Mouse (Mus musculus): Measurements from ENCODE around the gene Mapk8ip1. TPM values are rescaled to one million over a fixed set of nuclear protein-coding genes. Genes with fewer than 3 reads are reported as not detected.

Gene Mapk8ip1
- total RNA-seq, 2 experiments from 2014 or later = 345 to 351 TPM

- no peak for DNase-seq (ENCODE audit: low spot score in 2 of 2)
These were observed 53.9 kb downstream of the Mapk8ip1 start for GRCm38 (mm10) chr2:92347191-92347590.

- DNase-seq (ENCODE audit: low spot score in 2 of 2) = no peak
These were observed 58.6 kb downstream of the Mapk8ip1 start for GRCm38 (mm10) chr2:92342418-92342817.

Small RNAs within 50 kb of the gene (microRNA-seq; reads per million reads assigned to microRNA genes)
- gene Mir7000 = 4.0 to 8.5 reads per million in 2 experiments

Other genes starting within 250 kb of the Mapk8ip1 start
- gene Pex16, start 26.6 kb downstream of the Mapk8ip1 start, total RNA-seq (2021) = 10 to 100 TPM; 27.3 to 29.1 TPM
- 1 to 10 TPM in 1 of 2 experiments, not detected in 1; 1.0 TPM for gene Large2, start 26.4 kb downstream of the Mapk8ip1 start, total RNA-seq (2021)
- gene 1700029I15Rik, start 18.7 kb downstream of the Mapk8ip1 start, total RNA-seq (2021) = 1 to 10 TPM; 3.8 to 5.9 TPM
- gene Cry2, start 32.8 kb upstream of the Mapk8ip1 start, total RNA-seq (2021) = 100 to 1,000 TPM; 124 to 136 TPM
- gene Slc35c1, start 59.3 kb upstream of the Mapk8ip1 start, total RNA-seq (2021) = 10 to 100 TPM; 15.9 to 18.0 TPM
- 100 to 1,000 TPM; 257 to 267 TPM for gene Chst1, start 198.4 kb upstream of the Mapk8ip1 start, total RNA-seq (2021)

Measured in left cerebral cortex, adult 18-20 months (tissue).